Mouse (Mus musculus) kidney, embryonic 15.5 days (tissue): ENCODE results near the gene Cmtm5. TPM values are rescaled to one million over a fixed set of nuclear protein-coding genes. Genes with fewer than 3 reads are reported as not detected.
"Not testable (repeated sequence)": the region's sequence is repeated elsewhere in the genome, so short reads cannot be mapped to it uniquely, and the experiment has no call there.

ENCODE experiments used
- ATAC-seq: fragments of 200-750 bp; cut with Nextera tagmentation; replicated peaks from 2 replicates; pipeline ENCODE4 v1.8.0; 2017; ENCODE audit warnings: moderate TSS enrichment; ENCODE audit not compliant: low FRiP score
- H3K27ac ChIP-seq: fragments of 300-500 bp; sonication (generic); 2 replicates; pipeline ENCODE4 v1.5.1; 2015; ENCODE audit warnings: mild to moderate bottlenecking, inconsistent platforms
- H3K27me3 ChIP-seq: fragments of 300-500 bp; sonication (generic); 2 replicates; pipeline ENCODE4 v1.6.1; 2015; ENCODE audit warnings: inconsistent platforms
- H3K36me3 ChIP-seq: fragments of 300-500 bp; sonication (generic); 2 replicates; pipeline ENCODE4 v1.6.1; 2015; ENCODE audit warnings: inconsistent platforms
- H3K4me1 ChIP-seq: fragments of 300-500 bp; sonication (generic); 2 replicates; pipeline ENCODE4 v1.6.1; 2015; ENCODE audit warnings: inconsistent platforms
- H3K4me2 ChIP-seq: fragments of 300-500 bp; sonication (generic); 2 replicates; pipeline ENCODE4 v1.6.1; 2015; ENCODE audit warnings: moderate library complexity, mild to moderate bottlenecking, inconsistent platforms
- H3K4me3 ChIP-seq: fragments of 300-500 bp; sonication (generic); replicated peaks from 2 replicates; pipeline ENCODE4 v1.5.1; 2015; ENCODE audit warnings: mild to moderate bottlenecking, inconsistent platforms
- H3K9ac ChIP-seq: fragments of 300-500 bp; sonication (generic); 2 replicates; pipeline ENCODE4 v1.6.1; 2015; ENCODE audit warnings: mild to moderate bottlenecking, inconsistent platforms
- H3K9me3 ChIP-seq: fragments of 300-500 bp; sonication (generic); replicated peaks from 2 replicates; pipeline ENCODE4 v1.6.1; 2016; ENCODE audit warnings: inconsistent platforms
- WGBS: fragments of 180-500 bp; shearing (Covaris S2); methylation state at CpG from one replicate; pipeline ENCODE4 v1.1.7; 2015; ENCODE audit warnings: mixed read lengths; 5-methylcytosine and 5-hydroxymethylcytosine counted together
- polyA plus RNA-seq: library from polyadenylated mRNA; unstranded; fragments of >200 nt; fragmentation: Nextera tagmentation; extraction: Ambion mirVana; gene quantifications from 2 replicates; pipeline ENCODE4 v1.2.1, GENCODE M21; 2015

Cmtm5 gene
- polyA plus RNA-seq, 1 experiment from 2014 or later: 2.0 TPM

GRCm38 (mm10) chr14:54965631-54966030 is 29.6 kb downstream of the Cmtm5 start:
- 0 out of 2 replicates have a peak, but pooled peaks cover 4% of the 10 kb centered on the region for H3K4me1 ChIP-seq
- ATAC-seq: no peak
- H3K27ac ChIP-seq: no peak overlapping the region
- no peak overlapping the region for H3K9ac ChIP-seq
- no peaks in the 10 kb centered on the region for H3K36me3 ChIP-seq
- H3K4me3 ChIP-seq: no peak overlapping the region
- 71% methylated on average over 6 of the region's 6 CpGs for WGBS
- no peaks in the 10 kb centered on the region for H3K9me3 ChIP-seq
- no peaks in the 10 kb centered on the region for H3K27me3 ChIP-seq
- H3K4me2 ChIP-seq: no peak overlapping the region

GRCm38 (mm10) chr14:54966320-54966977 is 30.4 kb downstream of the Cmtm5 start, which contains the start of gene Myh6:
TSS of gene Myh6 (minus strand) at chr14:54966927.
- ATAC-seq: no peak
- no peaks in the 10 kb centered on the region for H3K36me3 ChIP-seq
- no peak within 1 kb of the TSS for H3K4me2 ChIP-seq
- H3K9ac ChIP-seq: no peak within 1 kb of the TSS
- H3K27ac ChIP-seq: no peak within 1 kb of the TSS
- no peak within 1 kb of the TSS for H3K4me3 ChIP-seq
- 61% methylated on average over 7 of the region's 7 CpGs for WGBS
- H3K27me3 ChIP-seq: no peaks in the 10 kb centered on the region
- no peaks in the 10 kb centered on the region for H3K9me3 ChIP-seq
- H3K4me1 ChIP-seq: 0 out of 2 replicates have a peak, but pooled peaks cover 4% of the 10 kb centered on the region

DNA sequence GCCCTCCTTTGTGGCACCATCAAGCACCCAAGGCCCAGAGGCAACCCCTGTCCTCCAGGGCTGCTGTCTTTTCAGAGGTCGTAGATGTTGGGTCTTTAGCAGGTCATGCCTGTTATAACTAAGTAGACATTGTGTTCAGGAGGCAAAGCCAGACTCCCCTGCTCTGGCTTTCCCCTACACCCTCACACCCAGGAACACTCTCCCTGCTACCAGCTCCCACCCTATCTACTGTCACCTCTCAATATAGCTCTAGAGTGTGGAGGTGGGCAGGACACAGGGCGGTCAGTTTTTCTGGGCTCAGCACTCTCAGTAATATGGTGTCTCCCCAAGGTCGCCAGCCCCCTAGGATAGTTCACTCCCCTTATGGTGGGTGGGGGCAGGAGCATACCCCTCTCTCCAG is 31.8 kb downstream of the Cmtm5 start:
- no peak for ATAC-seq
- Histone ChIP-seq H3K27ac (no peak overlapping the region), H3K4me1 (0 out of 2 replicates have a peak, but pooled peaks cover 4% of the 10 kb centered on the region), H3K36me3 (no peaks in the 10 kb centered on the region), H3K27me3 (no peaks in the 10 kb centered on the region), H3K4me3 (no peak overlapping the region), H3K9me3 (no peaks in the 10 kb centered on the region), H3K4me2 (no peak overlapping the region), H3K9ac (no peak overlapping the region)
- WGBS: 88% methylated on average over 3 of the region's 3 CpGs

GRCm38 (mm10) chr14:54968344-54968743 is 32.3 kb downstream of the Cmtm5 start:
- Histone ChIP-seq H3K4me3 (no peak overlapping the region), H3K4me1 (0 out of 2 replicates have a peak, but pooled peaks cover 4% of the 10 kb centered on the region)

DNA sequence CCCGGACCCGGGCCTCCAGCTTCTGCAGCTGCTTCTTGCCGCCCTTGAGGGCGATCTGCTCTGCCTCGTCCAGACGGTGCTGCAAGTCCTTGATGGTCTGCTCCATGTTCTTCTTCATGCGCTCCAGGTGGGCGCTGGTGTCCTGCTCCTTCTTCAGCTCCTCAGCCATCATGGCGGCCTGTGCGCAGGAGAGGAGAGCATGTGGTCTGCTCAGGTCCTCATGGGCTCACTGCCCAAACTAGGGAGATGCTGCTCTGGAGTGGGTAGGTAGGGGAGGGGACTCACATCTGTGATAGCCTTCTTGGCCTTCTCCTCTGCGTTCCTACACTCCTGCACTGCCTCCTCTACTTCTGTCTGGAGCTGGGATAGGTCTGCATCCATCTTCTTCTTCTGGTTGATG is 36.7 kb downstream of the Cmtm5 start:
- H3K9me3 ChIP-seq, H3K4me3 ChIP-seq, H3K9ac ChIP-seq, H3K27ac ChIP-seq, H3K36me3 ChIP-seq, H3K4me1 ChIP-seq, ATAC-seq, H3K4me2 ChIP-seq, H3K27me3 ChIP-seq: not testable (repeated sequence)
- WGBS: 94% methylated on average over 10 of the region's 11 CpGs

More at GRCm38 (mm10) chr14:54968344-54968743, 32.3 kb downstream of the Cmtm5 start:
- Histone ChIP-seq H3K27ac (no peak overlapping the region), H3K36me3 (no peaks in the 10 kb centered on the region), H3K9me3 (no peaks in the 10 kb centered on the region), H3K27me3 (no peaks in the 10 kb centered on the region), H3K4me2 (no peak overlapping the region), H3K9ac (no peak overlapping the region)
- no peak for ATAC-seq

DNA sequence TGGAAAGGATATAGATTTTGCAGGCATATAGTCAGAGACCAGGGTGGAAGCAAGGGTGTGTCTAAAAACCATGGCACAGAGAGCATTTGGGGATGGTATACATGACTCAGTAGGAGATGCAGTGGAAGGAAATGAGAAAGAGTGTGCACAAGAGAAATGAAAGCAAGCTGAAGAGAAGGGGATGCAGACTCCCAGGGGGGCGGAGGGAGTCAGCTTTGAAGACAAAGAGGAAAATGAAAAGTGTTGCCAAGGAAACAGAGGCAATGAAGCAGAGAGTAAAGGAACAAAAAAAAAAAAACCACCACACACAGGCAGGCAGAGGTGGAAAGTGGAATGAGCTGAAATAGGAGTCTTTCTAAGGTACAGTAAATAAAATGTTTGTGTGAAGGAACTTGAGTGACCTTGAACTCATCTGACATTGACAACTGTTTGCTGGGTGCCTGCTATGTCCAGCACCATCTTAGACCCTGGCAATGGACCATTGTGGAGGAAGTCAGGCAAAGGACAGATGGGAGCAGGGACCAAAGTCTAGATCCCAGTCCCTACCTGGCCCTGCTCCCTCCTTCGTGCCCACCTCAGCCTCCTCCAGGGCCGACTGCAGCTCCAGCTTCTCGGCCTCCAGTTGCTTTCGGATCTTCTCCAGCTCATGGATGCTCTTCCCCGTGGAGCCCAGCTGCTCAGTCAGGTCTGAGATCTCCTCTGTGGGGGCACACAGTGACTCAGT is 38.2 kb downstream of the Cmtm5 start:
- Histone ChIP-seq H3K27me3 (no peaks in the 10 kb centered on the region), H3K36me3 (no peaks in the 10 kb centered on the region), H3K4me2 (no peak overlapping the region), H3K9ac (no peak overlapping the region), H3K9me3 (no peaks in the 10 kb centered on the region), H3K4me3 (no peak overlapping the region), H3K4me1 (peaks cover 4% of the 10 kb centered on the region; the same call in 1 of the 2 replicates), H3K27ac (no peak overlapping the region)
- WGBS: 80% methylated on average over 6 of the region's 6 CpGs
- no peak for ATAC-seq

- Histone ChIP-seq H3K4me1 (peaks cover 4% of the 10 kb centered on the region; the same call in 1 of the 2 replicates), H3K36me3 (no peaks in the 10 kb centered on the region), H3K4me2 (no peak within 1 kb of the TSS), H3K9ac (no peak within 1 kb of the TSS), H3K27ac (no peak within 1 kb of the TSS), H3K27me3 (no peaks in the 10 kb centered on the region), H3K9me3 (no peaks in the 10 kb centered on the region), H3K4me3 (no peak within 1 kb of the TSS)
- ATAC-seq: no peak
- WGBS: 67% methylated on average over 1 of the region's 1 CpGs
Observed at GRCm38 (mm10) chr14:54976633-54977032, 40.6 kb downstream of the Cmtm5 start, which contains the start of gene Gm17428. TSS of gene Gm17428 (plus strand) at chr14:54976933.

DNA sequence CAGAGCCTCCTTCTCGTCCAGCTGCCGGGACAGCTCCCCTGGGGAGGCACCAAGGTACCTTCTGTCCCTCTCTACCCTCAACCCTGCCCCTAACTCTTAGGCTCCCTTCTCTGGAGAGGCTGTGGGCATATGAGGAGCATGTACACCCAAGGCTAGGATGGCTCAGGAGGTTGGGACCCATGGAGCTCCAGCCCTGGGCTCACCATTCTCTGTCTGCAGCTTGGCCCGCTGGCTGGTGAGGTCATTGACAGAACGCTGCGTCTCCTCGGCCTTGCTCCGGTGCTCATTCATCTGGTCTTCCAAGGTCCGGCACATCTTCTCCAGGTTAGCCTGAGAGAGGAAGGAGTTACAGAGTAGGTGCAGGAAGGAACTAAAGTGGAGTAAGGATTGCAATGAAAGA is 42.6 kb downstream of the Cmtm5 start:
- no peaks in the 10 kb centered on the region for H3K9me3 ChIP-seq

GRCm38 (mm10) chr14:54981934-54982333 is 45.9 kb downstream of the Cmtm5 start:
- no peak overlapping the region for H3K4me2 ChIP-seq
- no peak overlapping the region for H3K9ac ChIP-seq
- 95% methylated on average over 7 of the region's 7 CpGs for WGBS
- H3K4me3 ChIP-seq: no peak overlapping the region
- no peak for ATAC-seq
- H3K9me3 ChIP-seq: no peaks in the 10 kb centered on the region
- H3K36me3 ChIP-seq: no peaks in the 10 kb centered on the region
- H3K27me3 ChIP-seq: no peaks in the 10 kb centered on the region
- no peak overlapping the region for H3K27ac ChIP-seq
- H3K4me1 ChIP-seq: no peaks in the 10 kb centered on the region

More for the DNA sequence above, 42.6 kb downstream of the Cmtm5 start:
- Histone ChIP-seq H3K36me3 (no peaks in the 10 kb centered on the region), H3K27ac (no peak overlapping the region), H3K4me3 (no peak overlapping the region), H3K9ac (no peak overlapping the region), H3K4me2 (no peak overlapping the region), H3K4me1 (peaks cover 4% of the 10 kb centered on the region; the same call in 1 of the 2 replicates), H3K27me3 (no peaks in the 10 kb centered on the region)
- ATAC-seq: no peak
- 70% methylated on average over 8 of the region's 8 CpGs for WGBS

GRCm38 (mm10) chr14:54988350-54988874 is 52.4 kb downstream of the Cmtm5 start:
- ATAC-seq, H3K4me2 ChIP-seq, H3K9ac ChIP-seq, H3K27ac ChIP-seq, H3K4me1 ChIP-seq, H3K27me3 ChIP-seq, H3K36me3 ChIP-seq, H3K4me3 ChIP-seq, H3K9me3 ChIP-seq: not testable (repeated sequence)
- 89% methylated on average over 8 of the region's 9 CpGs for WGBS
